ENCODE assay signal across 10 mouse cellular contexts in the genomic region with DNA sequence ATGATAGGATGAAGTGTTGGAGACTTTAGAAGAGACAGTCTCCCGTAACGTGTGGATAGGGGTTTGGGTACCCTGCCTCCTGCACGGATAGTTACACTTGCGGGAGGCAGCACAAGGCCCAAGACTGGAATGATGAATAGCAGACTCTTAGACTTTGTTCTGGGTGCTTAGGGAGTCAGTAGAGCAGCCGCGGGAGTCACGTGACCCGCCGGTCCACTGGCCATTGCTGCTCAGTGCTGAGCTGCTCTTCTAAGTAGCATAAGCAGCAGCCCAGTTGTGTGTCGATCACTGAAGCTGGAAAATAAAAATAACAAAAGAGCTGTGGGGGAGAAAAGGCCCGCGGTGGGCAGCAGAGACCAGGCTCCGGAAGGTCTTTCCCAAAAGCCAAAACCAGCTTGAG.
DNase-seq lines count a peak whose midpoint lies in the region; ATAC-seq and TF ChIP-seq lines count a peak whose summit lies in the region.
"Had no signal": no experiment of that assay in that cellular context is flagged by ENCODE, and none has a peak within 500 bp of the region (broad histone marks: within the 10 kb centered on the region; RNA-seq: fewer than 3 reads in every experiment).

No protein-coding gene starts in this region.

- peak; percentile 23 for ATAC-seq in forebrain, postnatal 0 days
- ATAC-seq in neural tube, embryonic 13.5 days (ENCODE audit: low read depth), result no peak

- no peaks in the 10 kb centered on the region for H3K27me3 ChIP-seq in embryonic facial prominence, embryonic 10.5 days (replicated peaks; ENCODE audit: low read depth, poor library complexity, severe bottlenecking)
- H3K27me3 ChIP-seq in forebrain, postnatal 0 days (ENCODE audit: insufficient read depth, low read length), result no peaks in the 10 kb centered on the region
- H3K27me3 ChIP-seq in neural tube, embryonic 13.5 days, result no peaks in the 10 kb centered on the region
- H3K27me3 ChIP-seq: liver, embryonic 15.5 days had no signal

- DNase-seq in embryonic facial prominence, embryonic 10.5 days (ENCODE audit: low spot score), result no peak
- DNase-seq in forebrain, postnatal 0 days, result no peak
- DNase-seq in kidney, adult 8-10 months, result peak; percentile 46 to 60
- no peak for DNase-seq in ovary, postnatal 10 days (ENCODE audit: low spot score)
- no peak for DNase-seq in heart, postnatal 25 days (ENCODE audit: low spot score)
- no peak for DNase-seq in thymus, postnatal 4 days
- DNase-seq: cerebellum, postnatal 25 days; heart, postnatal 10 days had no signal

- peaks cover 38% of the 10 kb centered on the region for H3K4me1 ChIP-seq in embryonic facial prominence, embryonic 10.5 days
- H3K4me1 ChIP-seq in forebrain, postnatal 0 days (ENCODE audit: insufficient read depth), result no peaks in the 10 kb centered on the region; the same call in 1 of the 2 replicates
- peaks cover 50% of the 10 kb centered on the region for H3K4me1 ChIP-seq in neural tube, embryonic 13.5 days (replicated peaks)

- H3K9me3 ChIP-seq in embryonic facial prominence, embryonic 10.5 days, result no peaks in the 10 kb centered on the region
- no peaks in the 10 kb centered on the region for H3K9me3 ChIP-seq in forebrain, postnatal 0 days (ENCODE audit: low read length)
- no peaks in the 10 kb centered on the region; the same call in 1 of the 2 replicates for H3K9me3 ChIP-seq in neural tube, embryonic 13.5 days
- H3K9me3 ChIP-seq: liver, embryonic 15.5 days had no signal

- WGBS in embryonic facial prominence, embryonic 10.5 days, result 54% methylated on average over 13 of the region's 13 CpGs
- WGBS in forebrain, postnatal 0 days, result 43% methylated on average over 13 of the region's 13 CpGs
- 28% methylated on average over 13 of the region's 13 CpGs for WGBS in neural tube, embryonic 13.5 days

- no peak overlapping the region for H3K4me2 ChIP-seq in forebrain, postnatal 0 days (ENCODE audit: low read depth)
- H3K4me2 ChIP-seq in neural tube, embryonic 13.5 days, result peak overlapping the region; percentile 14; the same call in 1 of the 2 replicates
- H3K4me2 ChIP-seq: liver, embryonic 15.5 days had no signal

- H3K36me3 ChIP-seq in embryonic facial prominence, embryonic 10.5 days (replicated peaks), result peaks cover 16% of the 10 kb centered on the region
- H3K36me3 ChIP-seq in forebrain, postnatal 0 days (ENCODE audit: insufficient read depth), result no peaks in the 10 kb centered on the region
- H3K36me3 ChIP-seq in neural tube, embryonic 13.5 days, result peaks cover 8% of the 10 kb centered on the region; the same call in 1 of the 2 replicates
- H3K36me3 ChIP-seq: liver, embryonic 15.5 days had no signal

- intact Hi-C loops in heart, postnatal 25 days (cut with DNase I), result no loop called here

- H3K4me3 ChIP-seq in embryonic facial prominence, embryonic 10.5 days, result no peak overlapping the region
- H3K4me3 ChIP-seq in forebrain, postnatal 0 days (ENCODE audit: low read depth, low read length), result no peak overlapping the region
- H3K4me3 ChIP-seq in neural tube, embryonic 13.5 days, result no peak overlapping the region
- H3K4me3 ChIP-seq: liver, embryonic 15.5 days had no signal

- no peak for TF ChIP-seq CTCF in forebrain, postnatal 0 days (IDR thresholded peaks at IDR 0.05; ENCODE audit: low read depth)

- peak overlapping the region; percentile 49 for H3K27ac ChIP-seq in embryonic facial prominence, embryonic 10.5 days (replicated peaks)
- no peak overlapping the region for H3K27ac ChIP-seq in forebrain, postnatal 0 days (ENCODE audit: low read depth, low read length)
- no peak overlapping the region for H3K27ac ChIP-seq in neural tube, embryonic 13.5 days (replicated peaks)
- H3K27ac ChIP-seq: liver, embryonic 15.5 days had no signal

- no peak overlapping the region for H3K9ac ChIP-seq in forebrain, postnatal 0 days
- H3K9ac ChIP-seq in neural tube, embryonic 13.5 days, result no peak overlapping the region
- H3K9ac ChIP-seq: liver, embryonic 15.5 days had no signal

Comparison
In these comparisons a context has a peak if more than half of its experiments do, and no peak if none do; other contexts are left out.
1. DNase-seq: peak in kidney, adult 8-10 months (2 of 2); none in embryonic facial prominence, embryonic 10.5 days (single experiment), forebrain, postnatal 0 days (single experiment), ovary, postnatal 10 days (single experiment), heart, postnatal 25 days (single experiment) and thymus, postnatal 4 days (single experiment).